Mouse (Mus musculus) CH12.LX (cell line): ENCODE results near the gene Klhl31. TPM values are rescaled to one million over a fixed set of nuclear protein-coding genes. Genes with fewer than 3 reads are reported as not detected.

Experiments used
- DNase-seq: peaks from one replicate; pipeline ENCODE4 v3.0.0-alpha.2; 2013; ENCODE audit errors: extremely low read depth
- H3K27ac ChIP-seq: 2 replicates; pipeline ENCODE4 v1.5.1; 2012; ENCODE audit warnings: low read depth, mild to moderate bottlenecking, control low read depth, moderate library complexity; ENCODE audit not compliant: insufficient read depth
- H3K27me3 ChIP-seq: replicated peaks from 2 replicates; pipeline ENCODE3; 2012; ENCODE audit warnings: inconsistent platforms
- H3K36me3 ChIP-seq, 2 experiments: replicated peaks in 1 of 2; 2 replicates each; pipeline versions ENCODE3 to v1.6.1; 2012; ENCODE audit warnings: inconsistent platforms in 1 of 2, low read length in 1 of 2, mild to moderate bottlenecking in 1 of 2, mixed read lengths in 1 of 2, moderate library complexity in 1 of 2; ENCODE audit not compliant: control insufficient read depth in 1 of 2, insufficient read depth in 1 of 2
- H3K4me1 ChIP-seq, 2 experiments: 2 replicates each; pipeline ENCODE4 v1.6.1; 2012; ENCODE audit warnings: inconsistent platforms in 1 of 2, moderate library complexity in 1 of 2; ENCODE audit not compliant: insufficient read depth in 2 of 2, control insufficient read depth in 1 of 2
- H3K4me2 ChIP-seq: 2 replicates; pipeline ENCODE4 v1.6.1; 2012; ENCODE audit warnings: low read depth, mild to moderate bottlenecking, control low read depth; ENCODE audit not compliant: poor library complexity, insufficient read depth, severe bottlenecking
- H3K4me3 ChIP-seq, 3 experiments: fragments of 150-350 bp in 1 of 3; sonication (generic) in 1 of 3; replicated peaks in 1 of 3; 2 replicates each; pipeline versions ENCODE3 to v1.5.1; 2011 to 2012; ENCODE audit warnings: low read depth in 2 of 3, low read length in 2 of 3, mild to moderate bottlenecking in 2 of 3, moderate library complexity in 2 of 3, control low read depth in 1 of 3, improper control_type of control experiment in 1 of 3, inconsistent platforms in 1 of 3, mixed read lengths in 1 of 3; ENCODE audit not compliant: poor library complexity in 1 of 3
- H3K79me2 ChIP-seq: replicated peaks from 2 replicates; pipeline ENCODE4 v1.6.1; 2012; ENCODE audit warnings: mild to moderate bottlenecking, moderate library complexity; ENCODE audit not compliant: control insufficient read depth, poor library complexity, insufficient read depth, severe bottlenecking; ENCODE audit errors: extremely low read depth
- H3K9ac ChIP-seq: 2 replicates; pipeline ENCODE4 v1.6.1; 2012; ENCODE audit warnings: low read depth, mild to moderate bottlenecking, control low read depth, moderate library complexity; ENCODE audit not compliant: insufficient read depth
- H3K9me3 ChIP-seq: replicated peaks from 2 replicates; pipeline ENCODE3; 2012; ENCODE audit warnings: low read length, inconsistent platforms, mixed read lengths
- BHLHE40 ChIP-seq: IDR thresholded peaks from 2 replicates; pipeline ENCODE4 v1.6.1; 2011; ENCODE audit warnings: mild to moderate bottlenecking, low read depth, low read length, improper control_type of control experiment
- CHD1 ChIP-seq: IDR thresholded peaks from 2 replicates; pipeline ENCODE4 v1.6.1; 2012; ENCODE audit warnings: low read depth, low read length, improper control_type of control experiment, inconsistent platforms
- CHD2 ChIP-seq: IDR thresholded peaks from 2 replicates; pipeline ENCODE4 v1.6.1; 2011; ENCODE audit warnings: low read length, improper control_type of control experiment
- CTCF ChIP-seq, 2 experiments: IDR thresholded peaks in 1 of 2; conservative IDR thresholded peaks in 1 of 2; 2 replicates each; pipeline ENCODE4 v1.5.1; 2011 to 2012; ENCODE audit warnings: low read depth in 2 of 2, low read length in 2 of 2, improper control_type of control experiment in 1 of 2, inconsistent platforms in 1 of 2, mild to moderate bottlenecking in 1 of 2, moderate library complexity in 1 of 2
- E2F4 ChIP-seq: IDR thresholded peaks from 2 replicates; pipeline ENCODE4 v1.6.1; 2011; ENCODE audit warnings: low read depth, low read length, improper control_type of control experiment; ENCODE audit not compliant: insufficient replicate concordance
- EP300 ChIP-seq: IDR thresholded peaks from 2 replicates; pipeline ENCODE4 v1.6.1; 2011; ENCODE audit warnings: low read length, improper control_type of control experiment
- ETS1 ChIP-seq: conservative IDR thresholded peaks from 2 replicates; pipeline ENCODE4 v1.6.1; 2012; ENCODE audit warnings: low read depth, mild to moderate bottlenecking, inconsistent platforms, low read length, improper control_type of control experiment, moderate library complexity
- GABPA ChIP-seq: IDR thresholded peaks from 2 replicates; pipeline ENCODE4 v1.6.1; 2012; ENCODE audit warnings: low read depth, low read length, improper control_type of control experiment, inconsistent platforms; ENCODE audit not compliant: insufficient replicate concordance
- IRF4 ChIP-seq: IDR thresholded peaks from 2 replicates; pipeline ENCODE4 v1.6.1; 2014; ENCODE audit warnings: low read depth, mild to moderate bottlenecking, inconsistent platforms, low read length, improper control_type of control experiment
- JUN ChIP-seq: IDR thresholded peaks from 2 replicates; pipeline ENCODE4 v1.6.1; 2011; ENCODE audit warnings: low read depth, mild to moderate bottlenecking, low read length, improper control_type of control experiment, moderate library complexity; ENCODE audit not compliant: insufficient read depth
- JUND ChIP-seq: conservative IDR thresholded peaks from 2 replicates; pipeline ENCODE4 v1.6.1; 2011; ENCODE audit warnings: low read depth, low read length, improper control_type of control experiment
- KAT2A ChIP-seq: IDR thresholded peaks from 2 replicates; pipeline ENCODE4 v1.6.1; 2012; ENCODE audit warnings: low read length, improper control_type of control experiment, inconsistent platforms; ENCODE audit not compliant: insufficient replicate concordance
- MAFK ChIP-seq: IDR thresholded peaks from 2 replicates; pipeline ENCODE4 v1.6.1; 2011; ENCODE audit warnings: low read length, improper control_type of control experiment; ENCODE audit not compliant: insufficient replicate concordance
- MAX ChIP-seq: IDR thresholded peaks from 2 replicates; pipeline ENCODE4 v1.6.1; 2011; ENCODE audit warnings: low read length, improper control_type of control experiment
- MAZ ChIP-seq: IDR thresholded peaks from 2 replicates; pipeline ENCODE4 v1.6.1; 2012; ENCODE audit warnings: low read depth, mild to moderate bottlenecking, inconsistent platforms, low read length, improper control_type of control experiment, moderate library complexity
- MEF2A ChIP-seq: IDR thresholded peaks from 2 replicates; pipeline ENCODE4 v1.6.1; 2014; ENCODE audit warnings: low read depth, mild to moderate bottlenecking, inconsistent platforms, low read length, improper control_type of control experiment, borderline replicate concordance
- MYC ChIP-seq: IDR thresholded peaks from 2 replicates; pipeline ENCODE4 v1.6.1; 2011; ENCODE audit warnings: low read depth, mild to moderate bottlenecking, improper control_type of control experiment, low read length
- NELFE ChIP-seq: IDR thresholded peaks from 2 replicates; pipeline ENCODE4 v1.6.1; 2011; ENCODE audit warnings: low read depth, low read length, improper control_type of control experiment
- NRF1 ChIP-seq: IDR thresholded peaks from 2 replicates; pipeline ENCODE4 v1.6.1; 2014; ENCODE audit warnings: low read depth, mild to moderate bottlenecking, inconsistent platforms, low read length, improper control_type of control experiment, moderate library complexity
- PAX5 ChIP-seq: IDR thresholded peaks from 2 replicates; pipeline ENCODE4 v1.6.1; 2012; ENCODE audit warnings: low read length, inconsistent platforms, mixed read lengths
- POLR2A ChIP-seq: IDR thresholded peaks from 2 replicates; pipeline ENCODE4 v1.6.1; 2011; ENCODE audit warnings: low read depth, mild to moderate bottlenecking, improper control_type of control experiment, low read length
- RAD21 ChIP-seq: IDR thresholded peaks from 2 replicates; pipeline ENCODE4 v1.6.1; 2011; ENCODE audit warnings: low read depth, mild to moderate bottlenecking, low read length, improper control_type of control experiment, moderate library complexity
- RCOR1 ChIP-seq: conservative IDR thresholded peaks from 2 replicates; pipeline ENCODE4 v1.6.1; 2012; ENCODE audit warnings: low read depth, mild to moderate bottlenecking, inconsistent platforms, low read length, improper control_type of control experiment
- SIN3A ChIP-seq: IDR thresholded peaks from 2 replicates; pipeline ENCODE4 v1.6.1; 2012; ENCODE audit warnings: low read length, improper control_type of control experiment, inconsistent platforms
- TBP ChIP-seq: conservative IDR thresholded peaks from 2 replicates; pipeline ENCODE4 v1.6.1; 2011; ENCODE audit warnings: low read depth, low read length, improper control_type of control experiment
- USF1 ChIP-seq: IDR thresholded peaks from 2 replicates; pipeline ENCODE4 v1.6.1; 2014; ENCODE audit warnings: low read depth, mild to moderate bottlenecking, inconsistent platforms, low read length, improper control_type of control experiment
- USF2 ChIP-seq: conservative IDR thresholded peaks from 2 replicates; pipeline ENCODE4 v1.6.1; 2011; ENCODE audit warnings: low read depth, low read length, improper control_type of control experiment
- ZC3H11A ChIP-seq: IDR thresholded peaks from 2 replicates; pipeline ENCODE4 v1.6.1; 2012; ENCODE audit warnings: low read depth, mild to moderate bottlenecking, inconsistent platforms, low read length, improper control_type of control experiment
- ZKSCAN1 ChIP-seq: IDR thresholded peaks from 2 replicates; pipeline ENCODE4 v1.6.1; 2012; ENCODE audit warnings: low read depth, inconsistent platforms, low read length, improper control_type of control experiment, borderline replicate concordance
- ZNF384 ChIP-seq: IDR thresholded peaks from 2 replicates; pipeline ENCODE4 v1.6.1; 2012; ENCODE audit warnings: low read depth, low read length, improper control_type of control experiment, inconsistent platforms
- dilution Hi-C: fragments of 300-500 bp; cut with MboI; formaldehyde crosslinking; loops from 2 replicates; pipeline ENCODE4 v1.14.3; 2020; ENCODE audit warnings: low sequenced_read_pairs; ENCODE audit not compliant: extremely low pct_unique_long_range_greater_than_20kb, extremely low pct_ligation_motif_present
- in situ Hi-C: fragments of 300-500 bp; cut with MboI; formaldehyde crosslinking; loops from 3 replicates; pipeline ENCODE4 v1.14.3; 2019; ENCODE audit warnings: low sequenced_read_pairs, low pct_ligation_motif_present, low pct_unique_long_range_greater_than_20kb, mixed read lengths
- polyA plus RNA-seq: library from polyadenylated mRNA; unstranded; fragments of >175 nt; gene quantifications from 2 replicates; pipeline ENCODE4 v1.2.1, GENCODE M21; 2012; ENCODE audit warnings: low read depth; ENCODE audit not compliant: insufficient read length
- total RNA-seq, 2 experiments: library from RNA; depleted of rRNA; stranded (reverse); fragments of 300-350 nt in 1 of 2; fragments of >200 nt in 1 of 2; gene quantifications; 2 replicates each; pipeline ENCODE4 v1.2.3; 2012 to 2014

The Klhl31 gene
- total RNA-seq (2012; rRNA removed) (not detected in 2 replicates), total RNA-seq (2014; rRNA removed) (not detected in 2 replicates), polyA plus RNA-seq (not detected in 2 replicates)

- no peaks in the 10 kb centered on the region for H3K9me3 ChIP-seq
- H3K4me2 ChIP-seq = no peak within 1 kb of the TSS
- TF ChIP-seq POLR2A (no peak), CHD2 (no peak), TBP (no peak), NELFE (no peak)
- no peaks in the 10 kb centered on the region for H3K36me3 ChIP-seq
- no peak within 1 kb of the TSS for H3K9ac ChIP-seq
- DNase-seq = no peak
- in situ Hi-C loops (no loop called here), dilution Hi-C loops (no loop called here)
- peaks cover 0 to 2% of the 10 kb centered on the region in 2 experiments; a peak in 1 of 4 replicates for H3K4me1 ChIP-seq
- no peak within 1 kb of the TSS for H3K4me3 ChIP-seq
- H3K27me3 ChIP-seq = no peaks in the 10 kb centered on the region
- H3K27ac ChIP-seq = no peak within 1 kb of the TSS
- H3K79me2 ChIP-seq = no peaks in the 10 kb centered on the region
Observed at GRCm38 (mm10) chr9:77636450-77636951, at the start of gene Klhl31. Klhl31 (plus strand) TSS chr9:77636500.

- dilution Hi-C loops (no loop called here), in situ Hi-C loops (no loop called here)
- H3K4me3 ChIP-seq = peak overlapping the region in 1 of 3 experiments; percentile 0
- H3K9ac ChIP-seq = peak overlapping the region; percentile 18
- peaks cover 3% of the 10 kb centered on the region for H3K9me3 ChIP-seq
- H3K4me1 ChIP-seq = peaks cover 7 to 25% of the 10 kb centered on the region in 2 experiments
- peak; percentile 93 for DNase-seq
- peak overlapping the region; percentile 68 for H3K27ac ChIP-seq
- H3K4me2 ChIP-seq = peak overlapping the region; percentile 48
- H3K36me3 ChIP-seq = no peaks in the 10 kb centered on the region
- no peaks in the 10 kb centered on the region for H3K27me3 ChIP-seq
- H3K79me2 ChIP-seq = no peaks in the 10 kb centered on the region
- TF ChIP-seq IRF4 (peak; percentile 100), PAX5 (no peak), ZNF384 (0 out of 2 replicates have a peak, but pooled peaks have one; percentile 11), MYC (peak; percentile 70), JUND (peak; percentile 98), MAFK (peak; percentile 73), KAT2A (no peak), RAD21 (peak; percentile 14), MEF2A (peak; percentile 90), MAZ (peak; percentile 71; the same call in 1 of the 2 replicates), ETS1 (peak; percentile 92), E2F4 (no peak), SIN3A (peak; percentile 89), CHD2 (peak; percentile 84), GABPA (no peak), ZC3H11A (no peak), RCOR1 (peak; percentile 67; the same call in 1 of the 2 replicates), ZKSCAN1 (no peak), NRF1 (no peak), USF2 (no peak), JUN (peak; percentile 95), USF1 (peak; percentile 45), NELFE (peak; percentile 42; the same call in 1 of the 2 replicates), CHD1 (peak; percentile 97), EP300 (peak; percentile 98), BHLHE40 (peak; percentile 78), CTCF (conservative IDR thresholded peaks at IDR 0.05 in 1 of 2, IDR thresholded peaks at IDR 0.05 in 1 of 2; ENCODE audit: low read depth in 2 of 2, low read length in 2 of 2) (no peak), MAX (peak; percentile 80; the same call in 1 of the 2 replicates)
Observed at GRCm38 (mm10) chr9:77586806-77587591, 49.3 kb upstream of the Klhl31 start.
